Mouse (Mus musculus): ENCODE measurements around the gene Coq10b.
"Not testable (repeated sequence)": the region's sequence is repeated elsewhere in the genome, so short reads cannot be mapped to it uniquely, and the experiment has no call there.

Coq10b gene

GRCm38 (mm10) chr1:55052355-55052953 lies at the start of gene Coq10b:
Gene Coq10b, plus strand, starts transcription at chr1:55052770.
- DNase-seq (ENCODE audit: low read depth, low spot score): peak; percentile 100
- H3K36me3 ChIP-seq (ENCODE audit: control insufficient read depth, insufficient read depth, low read length, poor library complexity, severe bottlenecking): no peaks in the 10 kb centered on the region
- no peaks in the 10 kb centered on the region for H3K27me3 ChIP-seq (ENCODE audit: control insufficient read depth, insufficient read depth, low read length, poor library complexity, severe bottlenecking)

DNA sequence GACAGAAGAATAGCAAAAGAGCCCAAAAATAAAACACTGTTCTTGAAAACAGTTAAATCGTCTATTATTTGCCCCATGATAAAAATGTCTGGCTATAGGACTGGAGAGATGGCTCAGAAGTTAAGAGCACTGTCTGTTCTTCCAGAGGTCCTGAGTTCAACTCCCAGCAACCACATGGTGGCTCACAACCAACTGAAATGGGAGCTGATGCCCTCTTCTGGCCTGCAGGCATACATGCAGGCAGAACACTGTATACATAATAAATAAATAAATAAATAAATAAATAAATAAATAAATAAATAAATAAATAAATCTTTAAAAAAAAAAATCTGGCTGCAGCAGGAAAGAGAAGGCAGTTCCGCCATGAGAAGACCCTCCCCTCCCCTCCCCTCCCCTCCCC lies 44.3 kb upstream of the Coq10b start:
- DNase-seq (ENCODE audit: low read depth, low spot score): peak; percentile 26
- H3K27me3 ChIP-seq (ENCODE audit: control insufficient read depth, insufficient read depth, low read length, poor library complexity, severe bottlenecking): not testable (repeated sequence)
- H3K36me3 ChIP-seq (ENCODE audit: control insufficient read depth, insufficient read depth, low read length, poor library complexity, severe bottlenecking): peaks cover 29% of the 10 kb centered on the region

- no peak for DNase-seq (ENCODE audit: low read depth, low spot score)
- no peaks in the 10 kb centered on the region for H3K27me3 ChIP-seq (ENCODE audit: control insufficient read depth, insufficient read depth, low read length, poor library complexity, severe bottlenecking)
- peaks cover 24% of the 10 kb centered on the region for H3K36me3 ChIP-seq (ENCODE audit: control insufficient read depth, insufficient read depth, low read length, poor library complexity, severe bottlenecking)
These were observed 40.1 kb upstream of the Coq10b start for GRCm38 (mm10) chr1:55012513-55012912.

DNA sequence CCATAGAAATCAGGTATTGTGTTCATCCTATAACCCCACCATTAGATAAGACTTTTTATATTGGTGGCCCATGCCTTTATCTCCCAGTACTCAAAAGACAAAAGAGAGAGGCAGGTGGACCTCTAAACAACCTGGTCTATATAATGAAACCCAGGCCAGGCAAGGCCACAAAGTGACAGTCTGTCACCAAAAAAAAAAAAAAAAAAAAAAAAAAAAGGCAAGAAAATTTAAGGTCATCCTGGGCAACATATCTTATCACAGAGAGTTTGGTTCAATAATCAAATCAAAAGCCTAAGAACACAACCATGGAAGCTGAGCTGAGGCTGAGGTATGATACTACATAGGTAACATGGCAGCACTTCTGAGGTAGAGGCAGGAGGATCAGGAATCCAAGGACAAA lies 30.7 kb upstream of the Coq10b start:
- no peak for DNase-seq (ENCODE audit: low read depth, low spot score)
- Histone ChIP-seq H3K36me3 (ENCODE audit: control insufficient read depth, insufficient read depth, low read length, poor library complexity, severe bottlenecking) (peaks cover 5% of the 10 kb centered on the region; the same call in 1 of the 2 replicates), H3K27me3 (ENCODE audit: control insufficient read depth, insufficient read depth, low read length, poor library complexity, severe bottlenecking) (no peaks in the 10 kb centered on the region)

DNA sequence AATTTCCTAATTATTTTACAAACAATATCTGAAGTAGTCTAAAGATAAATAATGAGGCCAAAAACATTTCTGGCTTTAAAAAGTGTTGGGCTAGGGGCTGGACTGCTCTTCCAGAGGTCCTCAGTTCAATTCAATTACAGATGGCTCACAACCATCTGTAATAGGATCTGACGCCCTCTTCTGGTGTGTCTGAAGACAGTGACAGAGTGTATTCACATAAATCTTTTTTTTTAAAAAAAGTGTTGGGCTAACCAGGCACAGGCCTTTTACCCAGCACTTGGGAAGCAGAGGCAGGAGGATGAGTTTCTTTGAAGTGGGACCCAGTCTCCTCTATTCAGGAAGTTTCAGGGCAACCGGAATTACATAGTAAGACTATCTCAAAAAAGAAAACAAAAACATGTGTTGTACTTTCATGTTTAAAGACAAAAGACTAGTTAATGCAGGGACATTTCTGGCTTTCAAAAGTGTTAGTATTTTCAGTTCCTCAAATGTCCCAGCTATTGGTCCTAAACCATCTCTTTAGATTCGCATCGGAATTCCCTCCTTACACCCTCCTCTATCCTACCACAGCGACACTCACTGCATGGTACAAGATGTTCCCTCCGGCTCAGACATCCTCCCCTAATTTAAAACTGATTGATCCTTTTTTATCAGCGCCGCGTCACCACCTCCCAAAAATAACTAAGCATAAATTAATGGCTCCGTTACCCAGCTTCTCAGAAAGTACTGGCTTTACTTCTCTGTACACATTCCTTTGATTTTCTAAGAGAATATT lies 26.7 kb upstream of the Coq10b start:
- no peaks in the 10 kb centered on the region for H3K27me3 ChIP-seq (ENCODE audit: control insufficient read depth, insufficient read depth, low read length, poor library complexity, severe bottlenecking)
- peak; percentile 60 for DNase-seq (ENCODE audit: low read depth, low spot score)
- peaks cover 2% of the 10 kb centered on the region; the same call in 1 of the 2 replicates for H3K36me3 ChIP-seq (ENCODE audit: control insufficient read depth, insufficient read depth, low read length, poor library complexity, severe bottlenecking)

- DNase-seq (ENCODE audit: low read depth, low spot score): no peak
These were observed 25.9 kb upstream of the Coq10b start for GRCm38 (mm10) chr1:55026444-55027252.

DNA sequence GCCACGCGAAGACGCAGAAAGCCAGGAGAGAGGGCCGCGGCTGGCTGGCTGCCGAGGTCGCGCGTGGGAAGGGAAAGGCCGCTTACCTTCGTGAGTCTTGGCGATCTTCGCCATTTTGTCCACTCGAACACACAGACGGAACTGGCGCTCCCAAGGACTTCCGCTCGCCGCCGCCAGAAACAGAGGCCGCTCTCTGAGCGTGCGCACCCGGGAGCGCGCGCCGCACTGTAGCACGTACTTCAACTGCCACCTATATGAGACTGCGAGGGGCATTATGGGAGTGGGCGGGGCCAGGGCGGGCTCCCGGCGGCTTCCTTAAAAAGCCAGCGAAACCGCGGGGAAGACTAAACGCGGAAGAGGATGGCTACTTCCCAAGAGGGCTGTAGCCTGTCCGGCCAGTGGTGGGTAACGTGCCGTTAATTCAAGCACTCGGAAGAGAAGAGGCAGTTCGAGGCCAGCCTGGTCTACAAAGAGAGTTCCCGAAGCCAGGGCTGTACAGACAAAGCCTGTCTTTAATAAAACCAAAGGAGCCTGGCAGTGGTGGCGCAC lies 25.2 kb upstream of the Coq10b start, which contains the start of gene Sf3b1:
Sf3b1 (minus strand) TSS at position 229 of the 549 bp plus-strand sequence.
- H3K36me3 ChIP-seq (ENCODE audit: control insufficient read depth, insufficient read depth, low read length, poor library complexity, severe bottlenecking): no peaks in the 10 kb centered on the region
- peak; percentile 97 for DNase-seq (ENCODE audit: low read depth, low spot score)
- no peaks in the 10 kb centered on the region for H3K27me3 ChIP-seq (ENCODE audit: control insufficient read depth, insufficient read depth, low read length, poor library complexity, severe bottlenecking)

More at GRCm38 (mm10) chr1:55026444-55027252, 25.9 kb upstream of the Coq10b start:
- peaks cover 2% of the 10 kb centered on the region; the same call in 1 of the 2 replicates for H3K36me3 ChIP-seq (ENCODE audit: control insufficient read depth, insufficient read depth, low read length, poor library complexity, severe bottlenecking)
- no peaks in the 10 kb centered on the region for H3K27me3 ChIP-seq (ENCODE audit: control insufficient read depth, insufficient read depth, low read length, poor library complexity, severe bottlenecking)

- no peaks in the 10 kb centered on the region for H3K27me3 ChIP-seq (ENCODE audit: control insufficient read depth, insufficient read depth, low read length, poor library complexity, severe bottlenecking)
- H3K36me3 ChIP-seq (ENCODE audit: control insufficient read depth, insufficient read depth, low read length, poor library complexity, severe bottlenecking): no peaks in the 10 kb centered on the region
- DNase-seq (ENCODE audit: low read depth, low spot score): no peak
These were observed 24.6 kb upstream of the Coq10b start for GRCm38 (mm10) chr1:55027966-55028365.

DNA sequence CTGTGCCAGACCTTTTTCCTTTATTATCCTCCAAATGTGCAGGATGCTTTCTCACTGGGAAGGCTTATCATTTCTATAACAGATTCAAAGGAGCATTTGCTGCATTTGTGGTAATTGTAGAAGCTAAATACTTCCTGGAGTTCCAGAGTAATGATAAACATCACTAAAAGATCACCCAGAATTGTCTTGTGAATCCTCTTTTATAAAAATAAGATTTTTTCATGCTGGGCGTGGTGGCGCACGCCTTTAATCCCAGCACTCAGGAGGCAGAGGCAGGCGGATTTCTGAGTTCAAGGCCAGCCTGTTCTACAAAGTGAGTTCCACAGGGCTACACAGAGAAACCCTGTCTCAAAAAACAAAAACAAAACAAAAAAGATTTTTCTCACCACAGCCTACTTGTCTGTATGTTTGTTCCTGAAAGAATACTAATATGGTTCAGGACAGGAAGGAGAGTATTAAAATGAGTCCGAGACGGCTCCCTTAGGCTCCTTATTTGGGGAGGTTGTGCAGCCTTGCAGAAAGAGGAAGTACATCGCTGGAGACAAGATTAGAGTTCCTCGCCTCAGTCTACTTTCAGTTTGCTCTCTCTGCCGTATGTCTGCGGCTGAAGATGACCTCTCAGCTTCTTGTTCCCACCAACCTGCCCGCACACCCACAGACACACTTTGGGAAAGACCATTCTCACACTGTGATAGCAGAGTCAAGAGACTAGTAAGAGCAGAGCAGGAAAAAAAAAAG lies 23.9 kb upstream of the Coq10b start:
- Histone ChIP-seq H3K27me3 (ENCODE audit: control insufficient read depth, insufficient read depth, low read length, poor library complexity, severe bottlenecking) (no peaks in the 10 kb centered on the region), H3K36me3 (ENCODE audit: control insufficient read depth, insufficient read depth, low read length, poor library complexity, severe bottlenecking) (no peaks in the 10 kb centered on the region)
- peak; percentile 84 for DNase-seq (ENCODE audit: low read depth, low spot score)

DNA sequence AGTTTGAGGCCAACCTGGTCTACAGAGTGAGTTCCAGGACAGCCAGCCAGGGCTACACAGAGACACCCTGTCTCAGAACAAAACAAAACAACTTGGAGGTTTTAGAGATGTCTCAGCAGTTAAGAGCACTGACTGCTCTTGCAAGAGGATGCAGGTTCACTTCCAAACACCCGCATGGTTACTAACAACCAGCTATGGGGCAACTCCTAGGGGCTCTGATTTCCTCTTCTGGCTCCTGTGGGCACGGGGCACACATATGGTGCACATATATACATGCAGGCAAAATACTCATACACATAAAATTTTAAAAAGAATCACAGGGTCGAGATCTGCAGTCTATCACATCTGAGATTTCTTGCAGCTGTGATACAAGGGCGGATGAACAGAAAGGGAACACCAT lies 23.1 kb upstream of the Coq10b start:
- DNase-seq (ENCODE audit: low read depth, low spot score): no peak
- H3K27me3 ChIP-seq (ENCODE audit: control insufficient read depth, insufficient read depth, low read length, poor library complexity, severe bottlenecking): no peaks in the 10 kb centered on the region
- no peaks in the 10 kb centered on the region for H3K36me3 ChIP-seq (ENCODE audit: control insufficient read depth, insufficient read depth, low read length, poor library complexity, severe bottlenecking)

DNA sequence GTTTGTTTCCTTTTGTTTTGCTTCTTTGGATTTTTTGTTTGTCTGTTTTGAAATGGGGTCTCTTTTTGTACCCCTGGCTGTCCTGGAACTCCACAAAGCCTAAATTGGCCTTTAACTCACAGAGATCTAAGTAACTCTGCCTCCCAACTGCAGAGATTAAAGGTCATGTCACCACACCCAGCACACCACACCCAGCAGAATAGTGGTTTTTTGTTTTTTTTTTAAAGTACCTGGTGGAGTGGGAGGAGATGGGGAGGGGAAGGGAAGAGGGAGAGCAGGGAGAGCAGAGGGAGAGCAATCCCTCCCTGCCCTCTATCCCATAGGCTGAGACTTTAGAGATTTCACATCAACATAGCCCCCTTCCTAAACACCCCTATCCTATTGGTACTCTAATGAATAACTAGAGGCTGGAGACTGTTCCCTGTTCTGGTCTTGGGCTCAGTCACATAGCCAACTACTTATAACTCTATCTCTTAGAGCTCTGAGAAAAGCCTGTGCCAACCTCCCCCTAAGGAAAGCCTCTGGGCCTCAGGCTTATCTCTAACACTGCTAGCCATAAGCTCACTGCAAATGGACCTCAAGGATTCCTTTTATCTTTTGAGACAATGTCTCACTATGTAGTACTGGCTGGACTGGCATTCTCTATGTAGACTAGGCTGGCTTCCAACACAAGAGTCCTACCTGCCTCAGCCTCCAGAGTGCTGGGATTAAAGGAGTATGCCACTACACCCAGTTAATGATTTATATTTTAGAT lies 21.4 kb upstream of the Coq10b start:
- no peaks in the 10 kb centered on the region for H3K36me3 ChIP-seq (ENCODE audit: control insufficient read depth, insufficient read depth, low read length, poor library complexity, severe bottlenecking)
- no peak for DNase-seq (ENCODE audit: low read depth, low spot score)
- H3K27me3 ChIP-seq (ENCODE audit: control insufficient read depth, insufficient read depth, low read length, poor library complexity, severe bottlenecking): no peaks in the 10 kb centered on the region

DNA sequence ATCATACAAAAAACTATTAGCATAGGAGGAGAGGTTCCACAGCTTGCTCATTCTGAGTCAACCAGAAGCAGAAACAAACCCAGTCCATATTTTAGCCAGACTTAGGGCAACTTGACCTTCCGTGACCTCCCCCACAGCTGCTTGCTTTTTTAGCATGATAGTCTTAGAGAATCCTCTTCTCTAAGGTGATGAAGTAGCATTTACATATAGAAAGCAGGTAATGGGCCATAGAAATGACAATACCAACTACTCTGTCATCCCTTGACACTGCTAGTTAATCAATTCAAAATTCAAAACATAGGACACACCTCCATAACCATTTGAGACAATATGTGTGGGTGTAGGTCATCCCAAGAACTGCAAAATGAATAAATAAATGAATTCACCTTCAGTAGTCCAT lies 12.6 kb upstream of the Coq10b start:
- DNase-seq (ENCODE audit: low read depth, low spot score): no peak
- Histone ChIP-seq H3K27me3 (ENCODE audit: control insufficient read depth, insufficient read depth, low read length, poor library complexity, severe bottlenecking) (no peaks in the 10 kb centered on the region), H3K36me3 (ENCODE audit: control insufficient read depth, insufficient read depth, low read length, poor library complexity, severe bottlenecking) (no peaks in the 10 kb centered on the region)

DNA sequence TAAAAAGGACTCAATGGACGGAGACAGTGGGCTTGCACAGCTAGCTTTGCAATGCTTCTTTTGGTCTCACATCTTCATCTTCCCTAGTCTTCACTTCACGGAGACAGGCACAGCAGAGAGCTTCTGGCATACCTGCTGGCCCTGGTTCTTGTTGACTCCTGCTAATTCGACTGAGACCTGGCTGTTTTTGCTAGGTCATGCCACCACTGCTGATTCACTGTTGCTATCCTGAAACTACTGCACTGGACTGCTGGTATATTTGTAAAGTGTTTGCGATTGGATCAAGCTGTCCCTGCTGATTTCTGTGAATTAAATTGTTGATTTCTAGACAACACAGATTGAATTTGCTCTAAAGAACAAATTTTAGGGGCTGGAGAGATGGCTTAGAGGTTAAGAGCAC lies 10.9 kb upstream of the Coq10b start:
- Histone ChIP-seq H3K36me3 (ENCODE audit: control insufficient read depth, insufficient read depth, low read length, poor library complexity, severe bottlenecking) (no peaks in the 10 kb centered on the region), H3K27me3 (ENCODE audit: control insufficient read depth, insufficient read depth, low read length, poor library complexity, severe bottlenecking) (no peaks in the 10 kb centered on the region)
- DNase-seq (ENCODE audit: low read depth, low spot score): no peak

All from splenic B cell, adult 2 months (primary cell).